Mouse (Mus musculus): ENCODE measurements at regions not wholly inside any gene's neighbourhood (a gene's known extent, or its start where the extent isn't known, plus 50 kb on each side); places are given as distances from the start of the nearest gene placed in this dataset.

DNA sequence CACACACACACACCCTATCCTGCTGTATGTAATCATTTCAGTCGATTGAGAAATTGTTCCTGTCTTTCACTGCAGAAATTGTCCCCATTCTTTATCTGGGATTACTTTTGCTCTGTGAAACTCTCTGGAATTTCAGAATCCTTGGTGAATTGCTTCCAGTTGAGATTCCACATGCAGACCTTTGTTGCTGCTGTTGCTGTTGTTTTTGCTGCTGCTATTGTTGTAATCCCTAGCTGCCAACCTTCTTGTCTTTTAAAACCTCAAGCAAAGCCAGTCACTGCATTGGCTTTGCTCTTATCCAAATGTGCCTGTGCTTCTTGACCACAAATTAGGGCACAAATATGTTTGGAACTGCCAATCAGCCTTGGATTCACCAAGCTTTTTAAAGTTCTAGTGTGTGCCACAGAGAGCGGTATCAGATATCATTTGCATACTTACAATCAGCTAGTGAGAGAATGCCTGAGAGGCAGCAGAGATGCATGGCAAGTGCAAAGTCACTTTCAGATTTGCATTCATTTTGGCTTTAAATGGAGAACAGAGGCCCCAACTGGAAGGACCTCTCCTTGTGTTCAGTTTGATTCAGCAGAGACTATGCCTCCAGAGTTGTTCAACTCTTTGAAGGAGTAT lies 1187.0 kb upstream of the Map3k7 start:
- intact Hi-C loops (cut with DNase I): no loop called here
- Histone ChIP-seq H3K27ac (no peak overlapping the region), H3K4me3 (no peak overlapping the region)
- no peak for TF ChIP-seq CTCF (IDR thresholded peaks at IDR 0.05)
- DNase-seq (ENCODE audit: extremely low spot score in 1 of 2, low spot score in 2 of 2): no peak

DNA sequence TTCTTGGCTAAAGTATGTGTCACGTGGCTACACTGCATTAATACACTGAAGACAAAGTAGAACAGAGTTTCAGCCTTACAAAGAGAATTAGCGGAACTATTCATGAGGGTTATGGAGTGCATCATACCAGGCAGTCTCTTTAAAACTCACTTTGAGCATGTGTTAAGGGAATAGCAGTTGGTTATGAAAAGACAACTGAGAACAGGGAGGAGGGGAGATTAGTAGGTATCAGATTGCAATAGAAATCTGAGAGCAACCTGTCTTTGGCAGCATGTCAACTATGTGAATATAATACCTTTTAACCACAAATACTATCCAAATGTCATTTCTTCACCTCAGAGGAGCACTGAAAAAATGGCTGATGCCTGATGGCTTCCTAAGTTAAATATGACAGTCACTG lies 1182.2 kb upstream of the Map3k7 start:
- intact Hi-C loops (cut with DNase I): no loop called here

DNA sequence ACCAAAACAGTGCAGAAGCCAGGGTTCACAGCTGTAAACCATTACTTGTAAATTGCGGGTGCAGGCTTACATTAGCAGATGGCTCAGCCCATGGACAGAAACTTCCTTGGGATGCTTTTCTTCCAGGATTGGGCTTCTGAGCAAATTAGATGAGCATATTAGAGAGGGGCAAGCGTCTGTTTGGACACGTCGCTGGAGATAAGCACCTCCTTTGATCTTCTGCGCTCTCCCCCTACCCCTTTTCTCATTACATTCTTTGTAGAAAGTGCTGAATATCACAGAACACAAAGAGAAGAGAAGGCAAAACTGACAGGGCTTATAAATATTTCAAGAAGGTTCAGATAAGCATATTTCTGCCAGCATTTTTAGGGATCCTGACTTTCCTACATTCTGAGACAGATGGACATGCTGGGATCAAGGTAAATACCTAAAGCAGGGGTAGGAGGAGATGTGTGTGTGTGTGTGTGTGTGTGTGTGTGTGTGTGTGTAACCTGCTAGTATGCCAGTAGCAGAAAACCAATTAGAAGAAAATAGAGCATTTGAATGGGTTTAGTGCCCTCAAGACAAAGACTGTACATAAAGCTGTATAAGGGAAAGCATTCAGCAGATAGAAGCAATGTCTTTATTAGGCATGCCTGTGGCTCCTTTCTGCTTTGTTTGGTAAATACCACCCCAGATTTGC lies 1173.8 kb upstream of the Map3k7 start:
- Histone ChIP-seq H3K4me3 (no peak overlapping the region), H3K27ac (no peak overlapping the region)
- TF ChIP-seq CTCF (IDR thresholded peaks at IDR 0.05): no peak
- no peak for DNase-seq (ENCODE audit: extremely low spot score in 1 of 2, low spot score in 2 of 2)
- intact Hi-C loops (cut with DNase I): loop anchor here (2.0 kb wide), 1 partner anchor 47 kb away; no protein-coding TSS in a partner anchor

More for the DNA sequence above, 1182.2 kb upstream of the Map3k7 start:
- no peak overlapping the region for H3K4me3 ChIP-seq
- no peak for TF ChIP-seq CTCF (IDR thresholded peaks at IDR 0.05)
- H3K27ac ChIP-seq: no peak overlapping the region
- DNase-seq (ENCODE audit: extremely low spot score in 1 of 2, low spot score in 2 of 2): no peak

DNA sequence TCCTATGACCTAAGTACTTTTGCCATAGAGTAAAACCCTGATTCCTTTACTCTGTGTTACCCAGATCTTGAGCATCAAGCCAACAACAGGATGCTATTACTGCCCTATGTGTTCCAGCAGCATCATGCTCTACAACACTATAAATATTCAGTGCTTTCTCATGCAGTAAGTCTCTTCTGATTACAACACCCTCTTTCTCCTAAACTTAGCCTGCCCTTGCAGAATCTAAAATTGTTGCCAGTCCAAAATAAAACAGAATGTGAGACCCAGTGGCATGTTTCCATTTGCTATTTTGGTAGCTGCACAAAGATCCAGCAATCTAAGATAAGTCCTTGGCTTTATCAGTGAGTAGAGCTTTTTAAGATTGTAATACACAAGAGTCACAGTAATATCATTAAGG lies 1154.1 kb upstream of the Map3k7 start:
- intact Hi-C loops (cut with DNase I): no loop called here
- TF ChIP-seq CTCF (IDR thresholded peaks at IDR 0.05): no peak
- no peak overlapping the region for H3K4me3 ChIP-seq
- H3K27ac ChIP-seq: no peak overlapping the region
- no peak for DNase-seq (ENCODE audit: extremely low spot score in 1 of 2, low spot score in 2 of 2)

DNA sequence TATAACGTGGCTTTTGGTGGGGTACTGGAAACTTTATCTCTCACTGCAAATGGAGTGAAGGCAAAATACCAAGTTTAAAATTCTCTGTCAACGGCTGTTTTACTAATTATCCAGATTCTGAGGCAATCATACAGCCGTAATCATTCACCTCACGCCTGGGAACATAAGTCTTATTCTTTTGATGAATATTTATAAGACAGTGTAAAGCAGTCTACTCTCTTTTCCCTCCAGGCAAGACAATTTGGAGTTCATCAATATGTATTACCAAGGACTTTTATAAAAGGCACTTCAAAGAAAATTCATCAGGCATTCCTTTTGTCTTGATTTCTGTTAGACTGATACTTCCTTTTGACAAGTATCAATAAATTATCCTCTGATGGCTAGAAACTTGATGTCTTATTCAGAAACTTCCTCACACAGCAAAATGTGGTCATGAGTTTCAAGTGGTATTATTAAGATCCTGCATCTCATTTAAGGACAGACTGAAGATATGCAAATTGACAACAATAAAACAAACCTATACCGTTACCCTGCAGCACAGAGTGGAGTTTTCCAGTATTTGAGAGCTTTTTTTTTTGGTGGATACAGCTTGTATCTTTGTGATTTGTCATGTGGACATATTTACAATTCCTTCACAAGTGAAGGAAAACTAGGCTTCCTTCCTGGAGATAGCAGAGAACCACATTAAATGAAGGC lies 1108.4 kb upstream of the Map3k7 start:
- H3K27ac ChIP-seq: no peak overlapping the region

DNA sequence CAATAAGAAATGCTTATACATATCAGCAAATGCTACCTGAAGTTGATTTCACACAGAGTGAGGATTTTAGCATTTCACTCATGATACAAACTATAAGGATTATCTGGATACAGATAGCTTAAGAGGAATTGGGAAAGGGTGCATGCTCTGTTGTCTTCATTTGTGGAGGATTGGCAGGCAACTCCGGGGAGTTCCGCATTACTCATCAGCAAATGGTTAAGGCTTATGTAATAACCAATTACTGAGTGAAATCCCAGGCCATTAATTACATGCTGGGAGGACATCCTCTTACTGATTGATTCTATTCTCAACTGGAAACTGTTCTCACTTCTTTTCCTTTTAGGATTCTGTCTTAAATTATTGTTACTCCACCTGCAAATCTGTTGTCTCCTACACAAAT lies 1058.9 kb upstream of the Map3k7 start:
- intact Hi-C loops (cut with DNase I): no loop called here
- no peak for TF ChIP-seq CTCF (IDR thresholded peaks at IDR 0.05)
- Histone ChIP-seq H3K4me3 (no peak overlapping the region), H3K27ac (no peak overlapping the region)
- DNase-seq (ENCODE audit: extremely low spot score in 1 of 2, low spot score in 2 of 2): no peak

More for the DNA sequence above, 1108.4 kb upstream of the Map3k7 start:
- no peak for TF ChIP-seq CTCF (IDR thresholded peaks at IDR 0.05)
- no peak for DNase-seq (ENCODE audit: extremely low spot score in 1 of 2, low spot score in 2 of 2)
- intact Hi-C loops (cut with DNase I): no loop called here
- no peak overlapping the region for H3K4me3 ChIP-seq

DNA sequence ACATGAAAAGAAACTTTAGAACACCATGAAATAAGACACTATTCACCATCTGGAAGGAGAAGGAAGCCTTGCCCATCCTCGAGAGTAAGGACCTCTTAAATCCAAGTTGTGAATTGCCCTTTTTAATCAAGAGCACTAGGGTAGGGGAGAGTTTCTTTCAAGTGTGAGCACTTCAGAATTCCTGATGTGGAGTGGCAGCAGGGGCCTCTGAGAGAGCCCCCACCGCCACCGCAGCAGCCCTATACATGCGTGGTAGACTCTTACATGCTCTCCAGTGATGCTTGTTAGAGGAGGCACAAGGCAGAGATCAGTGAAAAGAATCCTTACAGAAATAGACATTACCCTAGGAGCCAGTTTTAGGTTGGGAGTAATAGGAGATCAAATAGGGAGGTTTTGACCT lies 1041.0 kb upstream of the Map3k7 start:
- intact Hi-C loops (cut with DNase I): no loop called here
- no peak for DNase-seq (ENCODE audit: extremely low spot score in 1 of 2, low spot score in 2 of 2)
- no peak overlapping the region for H3K27ac ChIP-seq
- no peak for TF ChIP-seq CTCF (IDR thresholded peaks at IDR 0.05)
- H3K4me3 ChIP-seq: no peak overlapping the region

DNA sequence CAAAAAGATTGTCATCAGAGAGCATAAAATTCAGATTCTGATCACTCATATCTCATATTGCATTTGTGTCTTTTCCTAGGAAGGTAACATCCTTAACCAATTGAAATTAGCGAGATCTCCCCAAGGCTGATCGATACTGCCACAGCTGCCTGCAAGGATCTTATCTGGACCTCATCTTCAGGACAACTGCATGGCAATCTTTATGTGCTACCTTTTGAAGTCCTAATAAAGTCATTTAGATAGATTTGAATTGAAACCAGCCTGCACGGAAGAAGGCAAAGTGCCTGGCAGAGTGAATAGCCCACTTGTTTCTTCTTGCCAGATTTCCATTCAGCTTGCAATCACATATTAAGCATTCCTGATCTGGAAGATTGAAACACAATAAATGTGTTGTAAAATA lies 1031.5 kb upstream of the Map3k7 start:
- intact Hi-C loops (cut with DNase I): no loop called here
- DNase-seq (ENCODE audit: extremely low spot score in 1 of 2, low spot score in 2 of 2): no peak
- TF ChIP-seq CTCF (IDR thresholded peaks at IDR 0.05): no peak
- Histone ChIP-seq H3K27ac (no peak overlapping the region), H3K4me3 (no peak overlapping the region)

DNA sequence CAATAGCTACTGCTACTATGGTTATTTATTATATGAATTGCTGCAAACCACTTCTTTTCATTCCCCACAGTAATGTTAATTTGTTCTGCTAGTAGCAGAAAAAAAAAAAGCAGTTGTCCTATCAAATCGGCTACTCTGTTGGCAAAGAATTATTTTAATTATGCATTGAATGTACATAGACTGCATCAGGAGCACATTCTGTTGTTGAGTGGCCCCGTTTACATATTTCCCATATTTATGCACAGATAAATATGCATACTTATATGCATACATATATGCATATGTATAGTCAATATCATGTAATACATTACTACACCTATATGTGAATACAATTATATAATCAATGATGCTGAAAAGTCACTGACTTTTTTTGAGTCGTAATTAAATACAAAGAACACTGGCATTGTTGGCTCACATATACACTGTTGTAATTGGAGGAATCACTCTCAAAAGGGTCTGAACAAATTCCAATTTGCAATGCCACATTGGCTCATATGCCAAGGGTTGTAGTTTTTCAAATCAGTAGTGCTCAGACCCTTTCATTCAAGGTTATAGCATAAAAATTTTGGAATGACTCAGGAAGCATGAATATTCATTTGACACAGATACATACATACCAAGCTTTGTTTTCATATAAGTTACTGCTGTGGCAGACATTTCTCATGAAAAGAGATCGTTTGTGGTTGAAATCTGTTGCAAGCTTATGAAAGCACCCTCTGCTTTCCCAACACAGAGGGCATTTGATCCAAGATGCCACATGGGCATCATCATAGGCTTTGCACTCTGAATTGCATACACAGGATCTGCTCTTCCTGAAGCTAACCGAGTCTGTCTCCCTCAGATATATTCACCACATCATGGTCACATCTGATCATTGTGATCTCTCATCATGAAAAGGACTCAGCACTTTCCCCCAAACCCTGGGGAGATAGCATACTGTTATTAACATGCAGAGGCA lies 1030.6 kb upstream of the Map3k7 start:
- no peak for DNase-seq (ENCODE audit: extremely low spot score in 1 of 2, low spot score in 2 of 2)
- H3K4me3 ChIP-seq: no peak overlapping the region
- no peak overlapping the region for H3K27ac ChIP-seq
- TF ChIP-seq CTCF (IDR thresholded peaks at IDR 0.05): no peak
- intact Hi-C loops (cut with DNase I): no loop called here

DNA sequence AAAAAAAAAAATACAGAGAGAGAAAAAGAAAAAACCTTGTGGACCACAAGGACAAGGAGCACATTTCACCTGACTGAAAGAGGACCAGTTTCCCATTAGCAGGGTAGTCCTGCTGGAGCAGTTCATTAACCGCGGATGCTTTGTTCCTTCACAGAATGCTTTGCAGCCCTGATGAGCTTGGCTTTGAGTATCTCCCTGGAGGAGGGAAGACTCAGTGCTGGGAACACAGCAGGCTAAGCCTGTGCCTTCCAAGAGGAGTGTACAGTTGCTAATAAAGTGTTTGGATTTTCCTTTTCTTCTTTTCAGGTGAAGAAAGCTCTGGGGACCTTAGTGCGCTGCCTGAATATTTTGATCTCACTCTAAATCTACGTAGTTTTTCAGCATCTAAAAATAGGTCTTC lies 980.3 kb upstream of the Map3k7 start:
- no peak overlapping the region for H3K4me3 ChIP-seq
- intact Hi-C loops (cut with DNase I): no loop called here
- TF ChIP-seq CTCF (IDR thresholded peaks at IDR 0.05): no peak
- no peak for DNase-seq (ENCODE audit: extremely low spot score in 1 of 2, low spot score in 2 of 2)
- no peak overlapping the region for H3K27ac ChIP-seq

DNA sequence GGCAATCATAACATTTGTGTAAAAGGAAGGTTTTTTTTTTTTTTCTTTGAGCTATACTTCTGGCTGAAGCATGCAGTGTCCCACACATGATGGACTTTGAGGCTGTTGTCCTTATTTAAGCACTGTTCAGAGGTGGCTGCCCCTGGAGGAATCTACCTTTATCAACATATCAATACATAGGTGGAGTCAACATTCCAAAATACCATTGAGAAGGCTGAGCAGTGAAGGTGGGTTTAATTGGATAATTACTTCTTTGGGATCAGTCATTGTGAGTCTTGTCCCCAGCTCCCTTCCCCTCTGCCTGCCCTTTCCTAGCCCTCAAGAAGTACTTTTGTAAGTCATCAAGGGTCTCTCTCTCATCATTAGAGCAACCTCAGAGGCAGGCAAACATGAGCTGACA lies 951.9 kb upstream of the Map3k7 start:
- no peak overlapping the region for H3K4me3 ChIP-seq
- intact Hi-C loops (cut with DNase I): no loop called here
- no peak for TF ChIP-seq CTCF (IDR thresholded peaks at IDR 0.05)
- DNase-seq (ENCODE audit: extremely low spot score in 1 of 2, low spot score in 2 of 2): no peak
- H3K27ac ChIP-seq: no peak overlapping the region
